In the genomic region with DNA sequence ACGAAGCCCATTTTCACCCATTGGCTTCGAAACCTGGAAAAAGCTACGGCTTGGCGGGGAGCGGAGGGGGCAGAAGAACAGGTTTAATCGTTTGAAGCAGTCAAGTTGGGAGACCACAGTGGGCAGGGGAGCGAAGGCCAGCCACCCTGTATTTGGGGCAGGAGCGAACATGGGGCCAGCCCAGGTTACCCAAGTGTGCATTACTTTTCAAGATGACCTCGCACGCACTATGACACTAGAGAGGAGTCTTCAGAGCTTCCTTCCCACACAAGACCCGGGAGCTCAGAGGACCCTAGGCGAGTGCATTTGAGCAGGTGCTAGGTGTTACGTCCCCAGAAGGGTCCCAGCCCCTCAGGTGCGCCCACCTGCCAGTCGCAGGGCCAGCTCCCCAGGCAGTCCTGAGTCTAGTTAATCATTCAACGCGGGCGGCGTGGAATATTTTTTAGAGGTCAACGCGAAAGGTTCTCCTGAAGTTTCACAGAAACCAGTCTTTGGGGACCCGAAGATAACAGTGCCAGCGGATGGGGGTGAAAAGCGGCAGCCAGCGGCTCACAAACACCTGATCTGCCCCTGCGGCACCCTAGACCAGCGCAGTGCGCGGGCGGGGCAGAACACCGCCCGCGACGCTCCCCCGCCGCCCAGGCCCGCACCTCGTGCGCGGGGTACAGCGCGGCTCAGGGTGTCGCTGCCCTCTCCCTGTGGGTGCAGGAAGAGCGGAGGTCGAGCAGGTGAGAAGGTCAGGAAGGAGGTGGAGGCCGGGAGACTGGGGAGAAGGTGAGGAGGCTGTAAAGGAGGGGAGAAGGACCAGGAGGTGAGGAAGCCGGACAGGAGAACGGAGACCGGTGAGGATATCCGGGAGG, we compare ENCODE assay signal across 8 mouse cellular contexts. TPM values are rescaled to one million over a fixed set of nuclear protein-coding genes. Genes with fewer than 3 reads are reported as not detected.
DNase-seq lines count a peak whose midpoint lies in the region; ATAC-seq and TF ChIP-seq lines count a peak whose summit lies in the region.

No protein-coding gene starts in this region.

- 0 out of 2 replicates have a peak, but pooled peaks have one; percentile 8 for TF ChIP-seq POLR2A in liver, adult 2 months (IDR thresholded peaks at IDR 0.05; ENCODE audit: extremely low read depth, insufficient read depth, low read length)

- no peak for TF ChIP-seq CTCF in liver, adult 2 months (IDR thresholded peaks at IDR 0.05; ENCODE audit: low read depth, low read length)

- H3K27ac ChIP-seq in hindbrain, embryonic 15.5 days (replicated peaks) = no peak overlapping the region
- peak overlapping the region; percentile 99 for H3K27ac ChIP-seq in liver, adult 2 months (replicated peaks; ENCODE audit: insufficient read depth, low read depth, low read length)
- H3K27ac ChIP-seq in neural tube, embryonic 12.5 days = no peak overlapping the region

- WGBS in hindbrain, embryonic 15.5 days = 3% methylated on average over 50 of the region's 50 CpGs
- 2% methylated on average over 50 of the region's 50 CpGs for WGBS in liver, adult 2 months
- WGBS in neural tube, embryonic 12.5 days = 2% methylated on average over 50 of the region's 50 CpGs

- H3K36me3 ChIP-seq in hindbrain, embryonic 15.5 days = no peaks in the 10 kb centered on the region
- no peaks in the 10 kb centered on the region for H3K36me3 ChIP-seq in liver, adult 2 months (ENCODE audit: control insufficient read depth, insufficient read depth, low read length)
- no peaks in the 10 kb centered on the region for H3K36me3 ChIP-seq in neural tube, embryonic 12.5 days

- H3K9me3 ChIP-seq in hindbrain, embryonic 15.5 days = no peaks in the 10 kb centered on the region
- H3K9me3 ChIP-seq in neural tube, embryonic 12.5 days = no peaks in the 10 kb centered on the region

- peaks cover 31% of the 10 kb centered on the region for H3K79me2 ChIP-seq in liver, adult 2 months (ENCODE audit: control insufficient read depth, insufficient read depth, low read length)

- peak overlapping the region; percentile 60 for H3K9ac ChIP-seq in hindbrain, embryonic 15.5 days
- H3K9ac ChIP-seq in liver, adult 2 months (ENCODE audit: low read depth, low read length) = peak overlapping the region; percentile 99
- H3K9ac ChIP-seq in neural tube, embryonic 12.5 days = peak overlapping the region; percentile 65

- peaks cover 60% of the 10 kb centered on the region for H3K27me3 ChIP-seq in hindbrain, embryonic 15.5 days
- H3K27me3 ChIP-seq in liver, adult 2 months (ENCODE audit: control insufficient read depth, insufficient read depth, low read length) = no peaks in the 10 kb centered on the region
- peaks cover 65% of the 10 kb centered on the region for H3K27me3 ChIP-seq in neural tube, embryonic 12.5 days (replicated peaks)

- DNase-seq in spleen, adult 18-20 months = peak; percentile 19 to 48
- DNase-seq in spleen, postnatal 36 days (ENCODE audit: low spot score in 2 of 2) = no peak
- peak; percentile 35 for DNase-seq in embryo, embryonic 9.5 days (ENCODE audit: extremely low spot score)
- DNase-seq in liver, adult 2 months (ENCODE audit: extremely low read depth, low read depth, low spot score) = peak; percentile 75
- DNase-seq in cerebellum, adult 11-12 months = no peak
- DNase-seq in left cerebral cortex, adult 9 months (ENCODE audit: low spot score in 2 of 2) = no peak

- H3K4me3 ChIP-seq in hindbrain, embryonic 15.5 days = peak overlapping the region; percentile 83
- H3K4me3 ChIP-seq in liver, adult 2 months (ENCODE audit: insufficient read depth, low read depth, low read length) = peak overlapping the region; percentile 96
- peak overlapping the region; percentile 70 for H3K4me3 ChIP-seq in neural tube, embryonic 12.5 days

- peak overlapping the region; percentile 100 for H3K4me2 ChIP-seq in hindbrain, embryonic 15.5 days
- peak overlapping the region; percentile 99 for H3K4me2 ChIP-seq in neural tube, embryonic 12.5 days (replicated peaks)

- ATAC-seq in hindbrain, embryonic 15.5 days (ENCODE audit: low FRiP score, low read depth) = 0 out of 2 replicates have a peak, but pooled peaks have one; percentile 24
- peak; percentile 27 for ATAC-seq in neural tube, embryonic 12.5 days (ENCODE audit: low FRiP score, low read depth)

- peaks cover 21% of the 10 kb centered on the region for H3K4me1 ChIP-seq in hindbrain, embryonic 15.5 days (replicated peaks)
- H3K4me1 ChIP-seq in liver, adult 2 months (ENCODE audit: control insufficient read depth, insufficient read depth, low read length) = peaks cover 12% of the 10 kb centered on the region
- peaks cover 21% of the 10 kb centered on the region for H3K4me1 ChIP-seq in neural tube, embryonic 12.5 days

RNA-seq across cellular contexts. Expression of a gene that starts 2.1 kb away (rescaled TPM):
- 3.0 and 4.4 TPM in 2 replicates for polyA plus RNA-seq in hindbrain, embryonic 15.5 days (2015; fragmentation: Nextera tagmentation; extraction: Ambion mirVana)
- 8.1 and 8.5 TPM in 2 replicates for total RNA-seq in liver, adult 2 months (2014; rRNA removed)
- polyA plus RNA-seq in liver, adult 2 months (2012; rRNA removed) = 5.6 and 6.2 TPM in 2 replicates
- polyA plus RNA-seq in neural tube, embryonic 12.5 days (2016; fragmentation: Nextera tagmentation; extraction: Ambion mirVana) = 2.2 and 3.0 TPM in 2 replicates

Comparison
In these comparisons a context has a peak if more than half of its experiments do, and no peak if none do; other contexts are left out.
1. DNase-seq: peak in spleen, adult 18-20 months (2 of 2), embryo, embryonic 9.5 days (single experiment) and liver, adult 2 months (single experiment); none in spleen, postnatal 36 days (0 of 2), cerebellum, adult 11-12 months (single experiment) and left cerebral cortex, adult 9 months (0 of 2).
2. Peak in every context shown above with its lines, with median percentiles within 50 percentile points of each other: H3K4me3 ChIP-seq and H3K9ac ChIP-seq.